Mouse (Mus musculus) thymus, postnatal 36 days (tissue): ENCODE measurements around the gene Dusp10.

Experiments
- DNase-seq, 2 experiments: peaks; one replicate each; pipeline ENCODE4 v3.0.0; 2022; ENCODE audit warnings: mixed read lengths in 2 of 2

The Dusp10 gene

DNA sequence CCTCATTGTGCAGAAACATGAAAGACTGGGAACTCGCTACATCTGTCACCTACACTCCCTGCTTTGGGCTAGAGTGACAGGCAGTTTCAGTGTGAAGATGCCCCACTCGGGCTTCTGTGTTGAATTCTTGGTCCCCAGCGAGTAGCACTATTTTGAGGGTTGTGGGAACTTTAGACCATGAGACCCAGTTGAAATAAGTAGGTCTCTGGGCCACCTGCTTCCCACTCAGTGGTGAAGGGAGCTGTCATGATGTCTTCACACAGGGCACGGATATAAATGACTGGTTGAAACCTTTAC, 88.6 kb downstream of the Dusp10 start:
- peak in 1 of 2 experiments; percentile 64 for DNase-seq

DNA sequence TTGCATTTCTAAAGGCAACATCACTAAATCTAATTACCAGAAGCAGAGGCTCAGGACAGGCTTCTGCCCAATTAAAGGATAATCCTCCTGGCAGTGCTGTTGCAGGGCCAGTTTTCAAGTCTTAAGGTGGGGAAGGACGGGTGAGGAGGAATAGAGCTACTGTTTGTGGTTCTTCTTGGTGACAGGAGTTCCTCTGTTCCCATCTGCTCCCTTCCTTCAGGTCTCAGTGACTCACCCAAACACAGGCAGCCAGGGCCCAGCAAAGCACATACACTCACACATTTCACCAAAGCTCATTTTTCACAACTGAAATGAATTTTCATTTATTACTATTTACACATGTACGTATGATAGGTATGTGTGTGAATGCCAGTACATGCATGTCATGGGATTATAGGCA, 93.7 kb downstream of the Dusp10 start:
- no peak for DNase-seq

DNA sequence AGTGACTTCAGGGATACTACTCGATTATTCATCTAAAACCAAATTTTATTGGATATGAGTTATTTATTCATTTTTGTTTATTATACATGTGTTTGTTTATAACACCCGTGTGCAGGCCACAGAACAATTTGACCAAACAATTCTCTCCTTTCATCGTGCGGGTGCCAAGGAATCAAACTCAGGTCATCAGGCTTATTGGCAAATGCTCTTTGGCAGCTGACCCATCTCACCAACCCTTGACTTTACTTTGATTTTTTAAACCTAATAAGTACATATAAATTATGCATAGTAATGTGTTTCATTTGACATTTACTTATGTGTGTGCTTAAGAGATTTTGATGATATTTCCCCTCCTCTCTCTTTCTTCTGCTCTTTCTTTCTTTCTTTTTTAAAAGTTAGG, 94.3 kb downstream of the Dusp10 start:
- no peak for DNase-seq

DNA sequence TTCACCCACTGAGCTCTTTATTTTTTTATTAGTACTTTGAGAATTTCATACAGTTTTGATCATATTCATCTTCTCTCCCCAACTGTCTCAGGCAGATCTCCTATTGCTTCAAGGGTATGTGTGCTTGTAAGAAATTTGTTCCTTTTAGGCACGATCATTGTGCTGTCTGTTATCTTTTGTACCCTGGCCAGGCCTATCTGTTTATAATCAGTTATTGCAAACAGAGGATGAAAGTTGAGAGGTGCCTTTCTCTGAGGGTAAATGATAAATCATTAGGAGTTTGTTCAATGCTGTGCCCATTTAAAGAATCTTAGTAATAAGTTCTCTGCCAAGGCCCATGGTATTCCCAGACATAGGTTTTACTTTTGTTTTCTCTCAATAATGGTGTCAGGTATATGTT, 95.2 kb downstream of the Dusp10 start:
- no peak for DNase-seq

DNA sequence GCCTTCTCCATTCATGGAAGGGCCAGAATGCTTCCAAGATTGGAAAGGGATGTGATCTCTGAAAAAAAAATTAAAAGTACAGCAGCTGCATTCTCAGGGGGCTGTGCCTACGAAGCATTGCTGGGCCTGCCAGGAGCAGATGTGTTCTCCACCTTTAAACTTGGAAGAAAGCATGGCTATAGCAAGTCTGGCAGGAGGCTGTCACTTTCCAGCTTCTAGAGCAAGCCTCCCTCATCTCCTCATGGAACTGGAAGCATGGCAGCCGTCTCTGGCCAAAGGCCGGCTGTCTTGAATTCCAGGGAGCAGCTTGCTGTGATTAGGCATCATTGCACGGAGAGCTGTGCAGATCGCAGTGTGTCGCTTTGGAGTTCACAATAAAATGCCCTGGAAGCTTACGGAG, 104.5 kb downstream of the Dusp10 start:
- DNase-seq, result peak; percentile 47

DNA sequence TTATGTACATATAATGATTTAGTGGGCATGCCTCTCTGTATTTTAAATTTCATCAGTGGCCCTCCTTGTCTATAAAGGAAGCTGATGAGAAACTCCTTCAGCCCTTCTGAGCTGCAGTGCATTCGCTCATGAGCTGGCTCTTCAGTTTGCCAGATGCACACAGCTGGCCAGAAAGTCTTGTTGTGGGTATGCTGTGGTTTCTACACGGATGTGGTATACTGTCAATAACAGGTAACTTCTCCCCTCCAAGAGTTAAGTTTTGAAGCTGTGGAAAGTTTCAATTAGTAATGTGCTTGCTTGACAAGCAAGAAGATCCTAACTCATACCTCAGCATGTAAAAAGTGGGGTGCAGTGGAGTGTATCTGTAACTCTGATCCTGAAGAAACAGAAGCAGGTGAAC, 104.9 kb downstream of the Dusp10 start:
- peak; percentile 66 to 74 for DNase-seq

DNA sequence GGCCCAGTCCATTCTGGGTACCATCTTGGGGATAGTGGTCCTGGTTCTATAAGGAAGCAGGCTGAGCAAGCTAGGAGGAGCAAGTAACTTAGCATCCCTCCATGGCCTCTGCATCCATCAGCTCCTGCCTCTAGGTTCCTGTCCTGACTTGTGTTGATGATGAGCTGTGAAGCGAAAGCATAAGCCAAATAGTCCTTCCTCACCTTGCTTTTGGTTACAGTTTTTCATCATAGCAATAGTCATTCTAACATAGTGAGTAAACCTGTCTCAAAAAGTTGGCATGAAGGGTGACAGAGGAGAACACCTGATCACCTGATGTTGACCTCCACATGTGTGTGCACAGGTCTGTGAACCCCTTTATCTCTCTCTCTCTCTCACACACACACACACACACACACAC, 105.5 kb downstream of the Dusp10 start:
- DNase-seq, result peak in 1 of 2 experiments; percentile 31
